Mouse (Mus musculus) ES-Bruce4 (cell line): ENCODE measurements around the gene Eaf1. TPM values are rescaled to one million over a fixed set of nuclear protein-coding genes. Genes with fewer than 3 reads are reported as not detected.
A peak's percentile ranks its signal among the peaks of the same experiment; 100 is the strongest.
"Not testable (repeated sequence)": the region's sequence is repeated elsewhere in the genome, so short reads cannot be mapped to it uniquely, and the experiment has no call there.

Experiments
- H3K27ac ChIP-seq: 2 replicates; pipeline ENCODE4 v1.5.1; 2012; ENCODE audit warnings: low read length, inconsistent platforms; ENCODE audit not compliant: insufficient read depth
- H3K27me3 ChIP-seq: 2 replicates; pipeline ENCODE4 v1.6.1; 2012; ENCODE audit warnings: mild to moderate bottlenecking, low read length, inconsistent platforms; ENCODE audit not compliant: control insufficient read depth, poor library complexity, insufficient read depth, severe bottlenecking
- H3K36me3 ChIP-seq: 2 replicates; pipeline ENCODE4 v1.6.1; 2012; ENCODE audit warnings: inconsistent platforms, mild to moderate bottlenecking, low read length, moderate library complexity; ENCODE audit not compliant: control insufficient read depth, poor library complexity, insufficient read depth, severe bottlenecking
- H3K4me1 ChIP-seq: one replicate; pipeline ENCODE4 v1.8.1; 2011; ENCODE audit warnings: low read length; ENCODE audit not compliant: control insufficient read depth, insufficient read depth
- H3K4me3 ChIP-seq: 2 replicates; pipeline ENCODE4 v1.5.1; 2011; ENCODE audit warnings: low read depth, mild to moderate bottlenecking, low read length
- H3K9ac ChIP-seq: 2 replicates; pipeline ENCODE4 v1.6.1; 2012; ENCODE audit warnings: low read depth, mild to moderate bottlenecking, inconsistent platforms; ENCODE audit not compliant: poor library complexity, severe bottlenecking
- H3K9me3 ChIP-seq: replicated peaks from 2 replicates; pipeline ENCODE4 v1.6.1; 2012; ENCODE audit warnings: mild to moderate bottlenecking, low read length, inconsistent platforms; ENCODE audit not compliant: control insufficient read depth, poor library complexity, insufficient read depth, severe bottlenecking
- CTCF ChIP-seq: IDR thresholded peaks from one replicate; pipeline ENCODE4 v1.8.1; 2011; ENCODE audit warnings: low read depth, low read length
- EP300 ChIP-seq: IDR thresholded peaks from 2 replicates; pipeline ENCODE4 v1.6.1; 2011; ENCODE audit warnings: low read depth, low read length; ENCODE audit not compliant: insufficient read depth
- POLR2A ChIP-seq: IDR thresholded peaks from one replicate; pipeline ENCODE4 v1.8.1; 2011; ENCODE audit warnings: low read length; ENCODE audit not compliant: insufficient read depth
- polyA plus RNA-seq: library from polyadenylated mRNA; stranded (reverse); fragments of >200 nt; gene quantifications from 2 replicates; pipeline ENCODE4 v1.2.4, GENCODE M21; 2011; ENCODE audit warnings: low read depth; ENCODE audit not compliant: missing spikeins, insufficient read depth, insufficient read length

Eaf1 gene
- polyA plus RNA-seq, 1 experiment: 46.1 TPM

GRCm38 (mm10) chr14:31462226-31462625 is 32.0 kb upstream of the Eaf1 start:
- H3K4me1 ChIP-seq: not testable (repeated sequence)
- TF ChIP-seq CTCF: peak; percentile 10

GRCm38 (mm10) chr14:31462886-31463285 is 31.3 kb upstream of the Eaf1 start:
- H3K9ac ChIP-seq: no peak overlapping the region
- no peak for TF ChIP-seq EP300
- TF ChIP-seq POLR2A: no peak
- no peak for TF ChIP-seq CTCF
- no peak overlapping the region for H3K27ac ChIP-seq
- no peaks in the 10 kb centered on the region for H3K36me3 ChIP-seq
- no peak overlapping the region for H3K4me3 ChIP-seq
- no peaks in the 10 kb centered on the region for H3K27me3 ChIP-seq
- H3K9me3 ChIP-seq: no peaks in the 10 kb centered on the region
- H3K4me1 ChIP-seq: no peaks in the 10 kb centered on the region

More at GRCm38 (mm10) chr14:31462226-31462625, 32.0 kb upstream of the Eaf1 start:
- H3K27me3 ChIP-seq, H3K4me3 ChIP-seq, H3K9me3 ChIP-seq, H3K9ac ChIP-seq, H3K36me3 ChIP-seq, H3K27ac ChIP-seq: not testable (repeated sequence)

GRCm38 (mm10) chr14:31464176-31464575 is 30.0 kb upstream of the Eaf1 start:
- Histone ChIP-seq H3K4me3 (no peak overlapping the region), H3K9me3 (no peaks in the 10 kb centered on the region), H3K9ac (no peak overlapping the region), H3K27ac (no peak overlapping the region), H3K36me3 (no peaks in the 10 kb centered on the region), H3K4me1 (no peaks in the 10 kb centered on the region), H3K27me3 (no peaks in the 10 kb centered on the region)
- TF ChIP-seq EP300: no peak
- TF ChIP-seq CTCF: no peak
- no peak for TF ChIP-seq POLR2A

GRCm38 (mm10) chr14:31469711-31470110 is 24.5 kb upstream of the Eaf1 start:
- no peak overlapping the region for H3K27ac ChIP-seq
- H3K36me3 ChIP-seq: no peaks in the 10 kb centered on the region
- TF ChIP-seq POLR2A: no peak
- no peak for TF ChIP-seq EP300
- peak; percentile 18 for TF ChIP-seq CTCF
- no peak overlapping the region for H3K4me3 ChIP-seq
- no peak overlapping the region for H3K9ac ChIP-seq
- no peaks in the 10 kb centered on the region for H3K4me1 ChIP-seq
- no peaks in the 10 kb centered on the region for H3K9me3 ChIP-seq
- H3K27me3 ChIP-seq: no peaks in the 10 kb centered on the region

- Histone ChIP-seq H3K27ac (no peak overlapping the region), H3K4me3 (no peak overlapping the region), H3K9me3 (no peaks in the 10 kb centered on the region), H3K9ac (no peak overlapping the region), H3K4me1 (no peaks in the 10 kb centered on the region), H3K27me3 (no peaks in the 10 kb centered on the region), H3K36me3 (no peaks in the 10 kb centered on the region)
- TF ChIP-seq EP300 (no peak), CTCF (no peak), POLR2A (no peak)
These were observed 21.6 kb upstream of the Eaf1 start for GRCm38 (mm10) chr14:31472451-31473061.

GRCm38 (mm10) chr14:31473297-31473696 is 20.9 kb upstream of the Eaf1 start:
- no peak overlapping the region for H3K9ac ChIP-seq

More at GRCm38 (mm10) chr14:31473297-31473696, 20.9 kb upstream of the Eaf1 start:
- Histone ChIP-seq H3K36me3 (no peaks in the 10 kb centered on the region), H3K9me3 (no peaks in the 10 kb centered on the region), H3K27me3 (no peaks in the 10 kb centered on the region), H3K4me1 (no peaks in the 10 kb centered on the region), H3K27ac (no peak overlapping the region), H3K4me3 (no peak overlapping the region)
- TF ChIP-seq POLR2A (no peak), CTCF (peak; percentile 53)
